Mouse (Mus musculus) T-helper 2 cell (primary cell): ENCODE measurements at regions not wholly inside any gene's neighbourhood (a gene's known extent, or its start where the extent isn't known, plus 50 kb on each side); places are given as distances from the start of the nearest gene placed in this dataset.

Source experiments
- in situ Hi-C: fragments of 300-600 bp; cut with MboI, MseI; formaldehyde crosslinking; loops from one replicate; pipeline ENCODE4 v1.15.1; 2025; ENCODE audit warnings: high pct_unique_total_duplicates

GRCm38 (mm10) chr8:49441270-49441669 is 597.5 kb upstream of the Tenm3 start:
- in situ Hi-C loops, result no loop called here

GRCm38 (mm10) chr8:49396519-49396918 is 552.8 kb upstream of the Tenm3 start:
- in situ Hi-C loops, result no loop called here

GRCm38 (mm10) chr8:49395029-49395428 is 551.3 kb upstream of the Tenm3 start:
- in situ Hi-C loops, result no loop called here

- in situ Hi-C loops, result no loop called here
These were observed 545.8 kb upstream of the Tenm3 start for GRCm38 (mm10) chr8:49389525-49389924.

GRCm38 (mm10) chr8:49387587-49387986 is 543.8 kb upstream of the Tenm3 start:
- in situ Hi-C loops, result no loop called here

- in situ Hi-C loops, result no loop called here
These were observed 528.9 kb upstream of the Tenm3 start for GRCm38 (mm10) chr8:49372686-49373085.

GRCm38 (mm10) chr8:49362682-49363081 is 518.9 kb upstream of the Tenm3 start:
- in situ Hi-C loops, result no loop called here

- in situ Hi-C loops, result no loop called here
These were observed 517.7 kb upstream of the Tenm3 start for GRCm38 (mm10) chr8:49361443-49361842.

GRCm38 (mm10) chr8:49360121-49360520 is 516.4 kb upstream of the Tenm3 start:
- in situ Hi-C loops, result no loop called here

GRCm38 (mm10) chr8:49359671-49360070 is 515.9 kb upstream of the Tenm3 start:
- in situ Hi-C loops, result no loop called here

- in situ Hi-C loops, result no loop called here
These were observed 504.9 kb upstream of the Tenm3 start for GRCm38 (mm10) chr8:49348602-49349001.

GRCm38 (mm10) chr8:49338716-49339115 is 495.0 kb upstream of the Tenm3 start:
- in situ Hi-C loops, result no loop called here

GRCm38 (mm10) chr8:49326980-49327379 is 483.2 kb upstream of the Tenm3 start:
- in situ Hi-C loops, result no loop called here

GRCm38 (mm10) chr8:49321404-49321803 is 477.7 kb upstream of the Tenm3 start:
- in situ Hi-C loops, result no loop called here

- in situ Hi-C loops, result no loop called here
These were observed 469.9 kb upstream of the Tenm3 start for GRCm38 (mm10) chr8:49313483-49314278.

GRCm38 (mm10) chr8:49312816-49313215 is 469.1 kb upstream of the Tenm3 start:
- in situ Hi-C loops, result no loop called here

- in situ Hi-C loops, result no loop called here
These were observed 438.6 kb upstream of the Tenm3 start for GRCm38 (mm10) chr8:49282401-49282800.

GRCm38 (mm10) chr8:49281254-49281653 is 437.5 kb upstream of the Tenm3 start:
- in situ Hi-C loops, result no loop called here

- in situ Hi-C loops, result no loop called here
These were observed 430.3 kb upstream of the Tenm3 start for GRCm38 (mm10) chr8:49274031-49274430.

GRCm38 (mm10) chr8:49273109-49273508 is 429.4 kb upstream of the Tenm3 start:
- in situ Hi-C loops, result no loop called here

GRCm38 (mm10) chr8:49263416-49263815 is 419.7 kb upstream of the Tenm3 start:
- in situ Hi-C loops, result no loop called here

- in situ Hi-C loops, result no loop called here
These were observed 419.0 kb upstream of the Tenm3 start for GRCm38 (mm10) chr8:49262797-49263196.

GRCm38 (mm10) chr8:49255954-49256353 is 412.2 kb upstream of the Tenm3 start:
- in situ Hi-C loops, result no loop called here
